Mouse (Mus musculus) brown adipose tissue, adult 24 weeks (tissue): ENCODE results near the gene Gcsam. TPM values are rescaled to one million over a fixed set of nuclear protein-coding genes. Genes with fewer than 3 reads are reported as not detected.

Experiments used
- H3K27ac ChIP-seq: fragments of 200-500 bp; replicated peaks from 2 replicates; pipeline ENCODE4 v1.5.1; 2012; ENCODE audit warnings: low read depth, mild to moderate bottlenecking, low read length
- H3K4me1 ChIP-seq: fragments of 200-500 bp; 2 replicates; pipeline ENCODE4 v1.6.1; 2012; ENCODE audit warnings: low read length, mixed read lengths; ENCODE audit not compliant: control insufficient read depth, insufficient read depth, insufficient read length
- H3K4me3 ChIP-seq: fragments of 200-500 bp; 2 replicates; pipeline ENCODE4 v1.5.1; 2012; ENCODE audit warnings: low read depth, mild to moderate bottlenecking, low read length, moderate library complexity; ENCODE audit not compliant: insufficient read depth
- polyA plus RNA-seq: library from polyadenylated mRNA; stranded (reverse); fragments of >200 nt; gene quantifications from 2 replicates; pipeline ENCODE4 v1.2.4, GENCODE M21; 2012; ENCODE audit not compliant: missing spikeins, insufficient read depth, insufficient read length

Gene Gcsam
- polyA plus RNA-seq, 1 experiment = 0.48 TPM

DNA sequence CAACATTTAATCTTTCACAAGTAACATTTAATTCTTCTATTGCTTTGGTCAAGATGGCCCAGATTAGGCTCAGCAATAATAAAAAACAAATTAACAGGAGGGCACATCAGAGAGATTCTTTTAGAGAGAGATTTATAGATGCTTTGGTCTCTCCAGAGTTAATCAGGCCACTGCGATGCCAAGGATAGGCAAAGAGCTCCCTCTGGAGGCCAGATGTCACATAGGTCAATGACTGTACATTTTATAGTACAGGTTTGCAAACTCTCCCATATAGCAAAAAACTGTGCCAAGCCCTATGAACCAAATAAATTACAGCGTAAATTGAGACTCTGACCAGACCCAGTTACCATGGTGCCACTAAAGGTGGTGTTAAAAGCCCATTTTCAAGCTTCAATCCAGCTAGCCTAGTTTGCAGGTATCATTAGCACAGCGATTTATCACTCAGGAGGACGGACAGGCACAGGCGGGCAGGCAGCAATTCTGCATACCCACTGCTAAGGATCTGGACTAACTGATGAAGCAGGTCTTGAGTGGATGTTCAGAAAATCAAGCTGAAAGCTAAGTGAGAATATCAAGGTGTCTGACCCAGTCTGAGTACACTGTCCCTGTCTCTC lies 20.3 kb downstream of the Gcsam start:
- Histone ChIP-seq H3K27ac (no peak overlapping the region), H3K4me3 (no peak overlapping the region), H3K4me1 (no peaks in the 10 kb centered on the region)

DNA sequence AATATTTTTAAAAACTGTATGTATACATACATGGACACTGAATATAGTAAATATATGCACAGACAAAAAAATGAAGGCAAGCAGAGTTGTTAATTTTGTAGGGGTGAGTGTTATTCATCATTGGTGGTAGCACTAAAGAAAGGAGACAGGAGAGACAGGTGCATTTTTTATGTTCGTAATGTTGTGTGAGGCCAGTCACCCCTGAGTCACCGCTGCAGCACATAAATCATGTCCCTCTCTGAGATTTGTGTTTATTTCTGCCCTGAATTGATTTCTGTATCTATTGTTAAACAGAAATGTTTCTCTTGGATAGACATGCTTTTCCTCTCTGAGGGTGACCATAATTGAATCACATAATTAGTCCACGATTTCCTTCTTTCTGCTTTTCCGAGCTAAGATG lies 22.2 kb downstream of the Gcsam start:
- Histone ChIP-seq H3K4me1 (no peaks in the 10 kb centered on the region), H3K4me3 (no peak overlapping the region), H3K27ac (no peak overlapping the region)

DNA sequence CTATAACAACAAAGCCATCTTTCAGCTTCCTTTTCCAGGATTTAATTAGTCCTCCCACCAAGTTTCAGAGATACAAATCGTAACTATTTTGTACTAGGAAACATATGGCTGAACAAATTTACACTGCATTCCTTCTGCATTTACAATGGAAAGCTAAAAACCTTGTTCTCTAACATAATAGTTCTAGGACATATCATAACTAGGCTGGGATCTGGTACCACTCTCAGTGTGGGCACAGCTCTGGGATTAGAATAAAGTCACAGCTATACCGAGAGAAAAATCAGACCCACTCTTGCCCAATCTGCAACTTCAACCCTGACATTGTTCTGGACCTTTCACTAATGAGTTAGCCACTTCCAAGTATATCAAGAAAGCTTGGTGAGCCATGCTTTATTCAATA lies 25.6 kb downstream of the Gcsam start:
- Histone ChIP-seq H3K4me3 (no peak overlapping the region), H3K4me1 (no peaks in the 10 kb centered on the region), H3K27ac (no peak overlapping the region)

DNA sequence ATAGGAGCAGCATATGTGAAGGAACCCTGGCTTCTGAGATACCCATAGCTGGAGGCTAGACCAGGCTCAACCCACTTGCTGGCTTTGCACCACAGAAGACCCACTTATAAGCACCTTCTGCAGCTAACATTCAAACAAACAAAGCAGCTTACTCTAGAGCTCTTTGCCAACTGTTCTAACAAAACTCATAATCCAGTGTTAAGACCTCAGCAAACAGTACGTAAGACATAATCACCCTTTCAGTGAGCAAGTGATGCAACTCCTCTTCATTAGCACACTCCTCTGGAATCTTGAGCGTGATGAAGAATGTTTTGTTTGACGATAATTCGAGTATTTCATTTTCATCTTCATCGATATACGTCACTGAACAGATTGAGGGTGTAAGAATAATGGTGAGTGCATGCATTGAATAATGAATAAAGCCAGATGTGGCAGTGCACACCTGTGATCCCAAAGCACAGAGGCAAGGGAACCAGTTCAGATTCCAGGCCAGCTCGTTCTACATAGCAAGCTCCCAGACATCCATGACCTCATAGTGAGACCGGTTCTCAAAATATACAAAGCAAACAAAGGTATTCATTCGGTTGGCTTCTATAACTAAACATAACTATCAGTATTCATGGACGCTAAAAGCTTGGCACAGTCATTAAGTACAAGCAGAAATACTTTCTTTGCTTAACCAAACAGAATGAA lies 30.0 kb downstream of the Gcsam start:
- Histone ChIP-seq H3K4me1 (peaks cover 2% of the 10 kb centered on the region; the same call in 1 of the 2 replicates), H3K27ac (no peak overlapping the region), H3K4me3 (no peak overlapping the region)

DNA sequence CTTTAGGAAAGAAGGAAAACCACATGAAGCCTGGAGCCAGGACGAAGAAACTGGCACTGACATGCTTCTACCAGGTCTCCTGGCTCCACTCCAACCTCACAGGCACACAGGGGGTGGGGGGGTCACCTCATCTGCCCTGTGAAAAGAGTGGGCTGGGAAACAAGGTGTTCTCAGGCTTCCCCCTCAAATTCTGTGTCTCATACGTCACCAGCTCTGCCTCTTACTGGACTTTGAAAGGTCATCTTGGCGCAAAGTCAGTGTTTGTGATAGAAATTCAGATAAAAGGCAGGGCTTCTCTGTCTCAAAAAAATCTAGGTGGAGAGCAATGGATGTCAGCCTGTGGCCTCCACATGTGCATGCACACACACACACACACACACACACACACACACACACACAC lies 31.1 kb downstream of the Gcsam start:
- Histone ChIP-seq H3K4me1 (peaks cover 2% of the 10 kb centered on the region; the same call in 1 of the 2 replicates), H3K27ac (no peak overlapping the region), H3K4me3 (no peak overlapping the region)

DNA sequence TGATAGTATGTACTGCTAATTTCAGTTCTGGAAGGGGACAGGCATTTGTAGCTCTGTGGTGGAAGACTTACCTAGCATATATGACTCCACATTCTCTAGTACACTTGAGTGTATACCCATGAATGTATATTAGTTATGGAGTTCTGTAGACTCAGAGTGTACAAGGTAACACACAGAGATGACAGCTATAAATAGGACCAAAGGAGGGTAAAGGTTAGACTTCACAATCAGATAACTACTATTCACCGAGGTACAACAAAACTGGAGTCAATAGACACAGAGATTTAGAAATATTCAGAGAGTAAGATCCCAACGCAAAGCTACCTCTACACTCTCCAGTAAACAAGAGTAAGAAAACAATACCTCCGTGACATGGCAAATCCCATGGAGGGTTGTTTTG lies 33.8 kb downstream of the Gcsam start:
- Histone ChIP-seq H3K4me1 (peaks cover 2% of the 10 kb centered on the region; the same call in 1 of the 2 replicates), H3K27ac (0 out of 2 replicates have a peak overlapping the region, but pooled peaks have one; percentile 24), H3K4me3 (no peak overlapping the region)

DNA sequence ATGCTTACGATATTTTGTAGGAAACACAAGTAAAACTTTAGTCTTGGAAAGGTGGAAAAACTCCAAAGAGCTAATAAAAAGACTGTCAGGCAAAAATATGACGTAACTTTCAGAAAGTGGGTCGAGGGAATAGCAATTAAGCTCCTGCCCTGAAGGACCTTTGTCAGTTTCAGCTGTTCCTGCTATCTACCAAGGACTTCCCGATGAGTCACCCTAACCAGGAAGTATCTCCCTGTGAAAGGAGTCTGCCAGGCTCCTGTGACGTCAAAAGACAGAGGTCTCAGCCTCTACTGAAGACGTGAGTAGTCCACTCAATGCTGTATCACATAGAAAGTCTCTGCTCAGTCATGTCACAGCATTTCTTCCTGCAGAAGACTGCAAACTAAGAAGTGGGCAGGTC lies 34.2 kb downstream of the Gcsam start:
- Histone ChIP-seq H3K4me1 (peaks cover 2% of the 10 kb centered on the region; the same call in 1 of the 2 replicates), H3K27ac (0 out of 2 replicates have a peak overlapping the region, but pooled peaks have one; percentile 24), H3K4me3 (no peak overlapping the region)

DNA sequence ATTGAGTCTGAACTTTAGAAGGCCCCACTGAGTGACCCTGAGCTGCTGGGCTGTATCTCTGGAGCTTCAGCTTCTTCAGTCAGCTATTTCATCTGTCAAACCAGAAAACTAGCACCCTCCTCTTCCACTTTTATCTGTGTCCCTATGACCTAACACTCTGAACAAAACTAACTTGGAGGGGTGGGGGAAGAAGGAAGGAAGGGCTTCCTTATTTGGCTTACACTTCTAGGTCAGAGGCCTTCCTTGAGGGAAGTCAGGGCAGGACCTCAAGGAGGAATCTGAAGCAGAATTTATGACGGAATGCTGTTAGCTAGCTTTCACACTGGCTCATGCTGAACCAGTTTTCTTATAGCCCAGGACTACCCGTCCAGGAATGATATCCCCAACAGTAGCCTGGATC lies 41.3 kb downstream of the Gcsam start:
- no peak overlapping the region for H3K4me3 ChIP-seq
- H3K27ac ChIP-seq = peak overlapping the region; percentile 45; the same call in 1 of the 2 replicates
- H3K4me1 ChIP-seq = no peaks in the 10 kb centered on the region

DNA sequence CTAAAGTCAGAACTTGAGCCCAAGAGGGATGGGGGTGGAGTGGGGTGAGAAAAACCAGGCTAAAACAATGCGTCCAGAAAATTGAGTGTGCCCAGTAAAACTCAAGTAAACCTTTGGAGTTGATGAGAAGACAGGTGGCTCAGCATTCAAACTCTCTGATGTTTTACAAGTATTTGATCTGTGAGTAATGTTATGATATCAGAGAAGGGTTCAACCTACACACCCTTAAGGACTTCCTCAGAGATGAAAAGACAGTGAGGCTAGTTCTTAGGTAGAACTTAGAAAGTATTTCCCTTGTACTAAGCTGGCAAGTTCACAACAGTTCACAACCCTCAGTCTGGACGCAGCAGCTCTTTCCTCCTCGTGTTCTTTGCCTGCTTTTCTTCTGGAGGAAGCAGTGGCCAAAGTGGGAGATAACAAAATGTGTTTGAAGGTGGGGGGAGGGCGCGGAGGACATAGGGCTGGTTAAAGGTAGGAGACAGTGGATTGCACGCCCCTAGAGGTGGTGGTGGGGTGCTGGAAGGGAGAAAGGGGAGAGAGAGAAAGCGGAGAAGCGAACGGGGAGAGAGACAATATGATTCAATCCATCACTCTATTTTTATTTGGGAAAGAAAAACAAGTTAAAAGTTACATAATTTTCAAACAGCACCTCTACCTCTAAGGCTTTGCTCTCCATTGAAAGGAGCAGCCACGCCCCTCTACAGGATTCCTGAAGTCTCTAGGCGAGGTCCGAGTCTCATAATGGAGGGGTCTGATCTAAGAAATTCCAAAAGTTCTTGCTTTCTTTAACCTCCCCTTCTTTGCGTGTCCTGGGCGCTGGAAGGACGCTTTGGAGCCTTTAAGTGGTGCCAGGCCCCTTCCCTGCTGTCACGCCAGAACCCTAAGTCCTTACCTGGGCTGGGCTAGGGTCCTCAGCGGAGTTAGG lies 43.1 kb downstream of the Gcsam start:
- H3K4me3 ChIP-seq = no peak overlapping the region
- H3K4me1 ChIP-seq = no peaks in the 10 kb centered on the region
- H3K27ac ChIP-seq = no peak overlapping the region

DNA sequence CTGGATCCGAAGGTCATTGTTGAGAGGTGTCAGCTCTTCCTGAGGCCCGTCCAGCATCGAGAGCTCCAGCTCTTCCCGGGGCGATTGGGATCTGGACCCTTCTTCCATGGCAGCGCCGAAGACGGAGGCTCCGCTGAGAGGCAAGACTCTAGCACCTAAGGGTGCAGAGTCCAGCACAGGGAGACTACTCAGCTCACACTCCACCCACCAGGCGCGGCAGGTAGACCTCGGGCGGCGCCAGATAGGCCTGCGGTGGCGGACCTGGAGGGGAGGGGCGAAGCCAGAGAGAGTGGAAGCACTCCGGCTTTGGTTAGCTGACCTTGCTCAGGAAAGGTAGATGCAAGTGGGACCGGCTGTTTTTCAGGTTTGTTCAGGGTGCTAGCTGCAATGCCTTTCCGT lies 43.8 kb downstream of the Gcsam start, which contains the start of gene BC016579:
Gene BC016579, minus strand, starts transcription at position 135 of the 399 bp plus-strand sequence.
- Histone ChIP-seq H3K4me1 (no peaks in the 10 kb centered on the region), H3K4me3 (no peak within 1 kb of the TSS), H3K27ac (no peak within 1 kb of the TSS)

DNA sequence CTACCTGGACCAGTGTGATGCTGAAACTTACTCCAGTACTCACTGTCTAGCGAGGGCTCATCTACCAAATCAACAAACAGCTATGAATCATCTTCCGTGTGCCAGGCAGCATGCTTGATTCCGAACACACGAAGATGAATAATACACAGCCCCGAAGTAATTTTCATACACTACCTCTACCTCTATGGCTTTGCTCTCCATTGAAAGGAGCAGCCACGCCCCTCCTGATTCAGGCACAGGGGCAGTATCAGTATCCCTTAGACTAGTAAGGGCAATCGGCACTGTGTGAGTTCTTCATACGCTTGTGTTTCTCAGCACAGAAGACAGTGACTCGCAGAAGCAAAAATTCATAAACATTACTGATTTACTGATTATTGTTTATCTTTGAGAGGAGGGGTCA lies 44.3 kb downstream of the Gcsam start:
- Histone ChIP-seq H3K4me3 (no peak overlapping the region), H3K4me1 (no peaks in the 10 kb centered on the region), H3K27ac (no peak overlapping the region)

DNA sequence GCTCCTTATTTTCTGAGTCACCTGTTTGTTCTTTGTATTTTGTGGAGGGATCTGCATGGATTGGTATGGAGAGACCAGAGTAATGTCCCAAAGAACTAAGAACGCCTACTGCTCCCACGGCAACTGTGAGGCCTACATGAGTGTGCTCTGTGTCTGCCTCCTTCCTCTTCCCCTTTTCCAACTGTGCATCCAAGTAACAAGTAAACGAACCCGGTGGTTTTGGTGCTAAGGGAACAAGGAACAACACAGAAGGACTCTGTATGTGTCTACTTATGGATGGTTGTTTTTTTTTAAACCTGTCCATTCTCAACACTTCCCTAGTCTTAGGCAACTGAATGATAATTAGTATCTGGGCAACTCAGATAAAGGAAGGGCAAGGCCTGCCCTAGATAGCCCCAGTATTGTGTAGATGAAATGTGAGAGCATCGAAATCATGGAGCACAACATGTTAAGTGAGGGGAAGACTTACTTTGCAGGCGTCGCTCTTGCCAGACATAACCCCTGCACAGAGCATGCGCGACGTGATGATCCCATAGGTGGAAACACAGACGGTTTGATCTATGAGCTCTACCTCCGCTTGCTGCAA lies 47.5 kb downstream of the Gcsam start:
- Histone ChIP-seq H3K4me3 (no peak overlapping the region), H3K27ac (no peak overlapping the region), H3K4me1 (no peaks in the 10 kb centered on the region)

DNA sequence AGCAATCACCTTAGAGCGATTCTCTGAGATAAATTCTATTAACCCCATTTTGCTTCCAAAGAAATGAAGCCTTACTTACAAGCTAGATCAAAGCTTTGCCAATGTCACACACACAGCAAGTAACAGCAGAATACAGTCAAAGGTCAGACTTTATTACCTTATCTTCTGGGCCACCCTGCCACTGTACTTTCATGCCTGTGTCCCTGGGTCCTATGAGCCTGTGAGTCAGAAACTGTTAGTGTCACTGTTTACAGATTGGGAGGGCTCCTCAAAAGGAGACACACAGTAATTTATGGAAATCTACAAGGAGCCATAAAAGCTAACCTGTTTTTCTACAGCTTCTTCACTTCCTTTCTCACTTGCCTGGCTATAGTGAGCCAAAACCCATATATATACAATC lies 48.1 kb downstream of the Gcsam start:
- Histone ChIP-seq H3K27ac (no peak overlapping the region), H3K4me1 (no peaks in the 10 kb centered on the region), H3K4me3 (no peak overlapping the region)

DNA sequence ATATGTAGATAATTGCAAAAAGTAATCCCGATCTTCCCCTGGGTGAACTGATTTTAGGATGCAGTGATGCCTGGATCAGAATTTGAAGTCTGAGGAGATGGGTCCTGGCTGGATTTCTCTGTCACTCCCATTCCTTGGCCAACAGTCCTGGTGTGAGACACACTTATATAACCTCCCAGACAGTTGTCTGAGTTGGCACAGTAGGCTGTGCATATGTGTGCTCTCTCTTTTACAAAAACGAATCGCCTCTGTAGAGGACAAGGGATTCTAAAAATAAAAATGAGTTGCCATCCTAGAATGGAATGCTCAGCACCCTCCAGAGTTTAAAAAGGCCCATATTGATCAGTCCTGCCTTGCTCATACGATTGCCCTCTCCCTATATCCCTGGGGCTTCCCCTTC lies 49.4 kb downstream of the Gcsam start:
- Histone ChIP-seq H3K27ac (no peak overlapping the region), H3K4me1 (no peaks in the 10 kb centered on the region), H3K4me3 (no peak overlapping the region)

DNA sequence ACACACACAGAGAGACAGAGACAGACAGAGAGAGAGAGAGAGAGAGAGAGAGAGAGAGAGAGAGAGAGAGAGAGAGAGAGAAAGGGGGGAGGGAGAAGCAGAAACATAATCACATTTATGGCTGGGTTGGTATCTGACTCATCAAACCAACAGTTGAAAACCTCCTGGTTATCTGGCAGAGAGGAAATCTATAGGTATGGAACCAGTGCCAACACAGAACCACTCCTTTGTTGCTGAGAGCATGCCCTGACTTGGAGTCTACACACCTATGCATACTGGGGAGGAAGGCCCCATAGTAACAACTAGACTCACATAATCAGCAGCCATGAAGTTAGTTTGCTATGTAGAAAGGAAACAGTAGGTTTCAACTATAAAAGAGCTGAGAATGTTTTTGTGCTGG lies 52.2 kb downstream of the Gcsam start:
- H3K27ac ChIP-seq = no peak overlapping the region
- no peaks in the 10 kb centered on the region for H3K4me1 ChIP-seq
- H3K4me3 ChIP-seq = no peak overlapping the region
